Mouse (Mus musculus) left cerebral cortex, postnatal 36 days (tissue): ENCODE measurements at regions not wholly inside any gene's neighbourhood (a gene's known extent, or its start where the extent isn't known, plus 50 kb on each side); places are given as distances from the start of the nearest gene placed in this dataset.

Experiments
- DNase-seq, 2 experiments: peaks; one replicate each; pipeline ENCODE4 v3.0.0; 2021 to 2022; ENCODE audit warnings: low spot score in 2 of 2, mixed read lengths in 1 of 2
- intact Hi-C: fragments of 180-260 bp; cut with DNase I; formaldehyde crosslinking; loops from one replicate; pipeline ENCODE4 v1.15.1; 2025

DNA sequence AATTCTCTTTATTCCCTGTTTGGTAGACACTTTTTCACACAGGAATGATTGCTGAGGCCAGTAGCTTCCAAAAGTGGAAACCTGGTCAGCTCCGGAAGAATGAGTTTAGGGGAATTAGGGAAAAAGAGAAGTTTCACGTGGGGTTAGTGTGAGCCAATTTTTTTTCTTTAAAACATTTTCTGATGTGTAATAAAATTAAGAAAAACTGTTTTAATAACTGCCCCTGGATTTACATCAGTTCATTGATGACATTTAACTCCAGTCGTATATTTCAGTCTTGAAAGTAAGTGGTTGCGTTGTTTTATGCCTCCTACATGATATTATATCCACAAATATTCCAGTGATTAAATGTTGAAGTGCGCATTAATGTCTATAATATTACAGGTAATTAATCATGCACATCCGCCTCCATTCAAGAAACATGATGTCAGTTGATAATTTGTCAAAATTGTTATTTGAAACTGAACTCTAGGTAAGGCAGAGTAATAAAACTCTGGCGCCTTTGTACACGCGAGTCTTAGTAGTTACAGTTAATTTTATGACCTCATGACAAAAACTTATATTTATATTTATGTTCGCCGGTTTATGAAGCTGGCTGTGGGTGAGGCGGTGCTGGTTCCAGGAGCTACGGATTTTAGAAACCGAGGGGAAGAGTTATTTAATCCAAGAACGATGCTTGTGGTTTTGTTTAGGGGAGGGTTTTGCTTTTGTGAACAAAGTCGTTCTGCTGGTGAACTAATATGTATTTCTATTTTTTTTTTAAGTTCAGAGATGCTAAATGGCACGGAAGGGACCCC, 252.5 kb upstream of the Nfe2l3 start:
- intact Hi-C loops: loop anchor here (2.0 to 10.0 kb wide), 5 partner anchors 827 to 1961 kb away; partner anchors contain the start of genes Hoxa13 and Hoxa2
- DNase-seq: no peak

DNA sequence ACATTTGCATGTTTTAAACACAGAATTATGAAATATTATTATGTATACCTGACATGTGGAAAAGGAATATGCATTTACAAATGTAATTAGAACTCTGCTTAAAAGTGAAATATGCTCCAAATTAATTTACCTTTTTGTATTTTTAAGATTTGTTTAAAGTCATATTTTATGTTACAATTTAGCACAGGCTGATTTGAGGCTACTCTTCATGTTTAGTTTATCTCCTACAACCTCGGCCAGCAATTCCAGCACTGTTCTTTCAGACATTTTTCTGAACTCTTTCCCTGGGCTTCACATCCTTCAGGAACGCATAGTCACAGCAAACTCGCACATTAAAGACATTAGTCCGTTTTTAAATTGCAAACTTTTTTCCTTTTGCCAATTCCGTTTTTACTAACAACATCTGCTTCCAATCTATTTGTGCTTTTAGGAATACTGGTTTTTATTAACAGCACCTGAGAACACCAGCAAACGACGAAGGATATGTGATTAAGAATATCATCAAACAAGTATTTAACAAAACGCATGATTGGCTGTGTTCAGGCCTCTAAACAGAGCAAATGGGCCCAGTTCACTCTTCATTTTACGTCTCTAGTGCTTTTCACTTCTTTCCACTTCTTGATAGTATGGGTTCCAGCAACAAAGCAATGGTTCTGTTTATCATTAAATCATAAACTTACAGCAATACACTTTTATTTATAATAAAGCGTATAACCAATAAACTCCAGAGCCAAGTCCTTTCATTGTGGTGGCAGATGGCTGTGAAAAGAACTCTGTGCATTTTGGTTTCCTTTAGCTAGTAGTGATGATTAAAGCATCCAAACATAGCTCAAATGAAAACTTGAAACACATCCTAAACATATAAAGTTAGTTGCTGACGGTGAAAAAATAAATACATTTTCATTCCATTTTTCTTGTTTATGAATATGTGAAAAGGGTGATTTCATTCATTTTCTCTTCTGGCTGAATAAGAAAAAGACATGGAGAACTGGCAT, 251.3 kb upstream of the Nfe2l3 start:
- no peak for DNase-seq
- intact Hi-C loops: loop anchor here (5.0 kb wide), 1 partner anchor 1036 kb away; no protein-coding TSS in a partner anchor

DNA sequence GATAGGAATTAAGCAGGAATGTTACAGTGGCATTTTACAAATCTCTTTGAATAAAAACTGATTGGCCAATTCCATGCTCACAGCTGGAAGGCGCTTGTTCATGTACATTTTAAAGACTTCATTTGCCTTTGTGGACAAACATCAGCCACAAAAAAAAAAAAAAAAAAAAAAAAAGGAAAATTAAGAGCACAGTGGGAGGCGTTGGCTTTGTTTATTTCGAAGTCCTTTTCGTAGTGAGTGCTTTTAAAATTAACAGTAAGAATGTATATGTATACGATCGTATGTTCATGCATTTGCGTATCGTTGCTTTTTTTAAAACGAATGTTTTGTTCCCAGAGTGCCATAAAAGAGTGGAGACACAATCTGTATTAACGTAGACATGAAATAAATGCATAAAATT, 250.6 kb upstream of the Nfe2l3 start:
- no peak for DNase-seq
- intact Hi-C loops: loop anchor here (5.0 kb wide), 1 partner anchor 1035 kb away; no protein-coding TSS in a partner anchor

DNA sequence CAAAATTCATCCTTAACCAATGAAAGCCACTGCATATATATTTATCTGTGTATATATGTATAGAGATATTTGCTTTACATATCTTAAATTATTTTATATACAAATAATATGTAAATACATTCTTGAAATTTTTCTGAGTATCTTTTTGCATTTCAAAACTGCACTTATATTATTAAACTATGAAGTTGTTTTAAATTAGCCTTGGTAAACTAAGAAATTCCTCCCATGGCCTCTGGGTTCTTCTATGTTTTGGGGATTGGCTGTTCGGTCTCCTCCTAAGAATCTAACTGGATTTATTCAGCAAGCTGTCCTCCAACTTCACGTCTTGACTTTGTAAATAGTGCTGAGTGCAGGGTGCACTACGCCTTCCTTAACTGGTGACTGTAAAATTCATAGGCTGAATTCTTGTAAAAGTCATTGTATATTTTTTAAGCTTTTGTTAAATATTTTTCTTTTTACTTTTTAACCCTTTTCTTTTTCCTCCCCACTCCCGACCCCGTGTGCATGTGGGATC, 249.6 kb upstream of the Nfe2l3 start:
- intact Hi-C loops: loop anchor here (5.0 kb wide), 1 partner anchor 1034 kb away; no protein-coding TSS in a partner anchor
- no peak for DNase-seq

DNA sequence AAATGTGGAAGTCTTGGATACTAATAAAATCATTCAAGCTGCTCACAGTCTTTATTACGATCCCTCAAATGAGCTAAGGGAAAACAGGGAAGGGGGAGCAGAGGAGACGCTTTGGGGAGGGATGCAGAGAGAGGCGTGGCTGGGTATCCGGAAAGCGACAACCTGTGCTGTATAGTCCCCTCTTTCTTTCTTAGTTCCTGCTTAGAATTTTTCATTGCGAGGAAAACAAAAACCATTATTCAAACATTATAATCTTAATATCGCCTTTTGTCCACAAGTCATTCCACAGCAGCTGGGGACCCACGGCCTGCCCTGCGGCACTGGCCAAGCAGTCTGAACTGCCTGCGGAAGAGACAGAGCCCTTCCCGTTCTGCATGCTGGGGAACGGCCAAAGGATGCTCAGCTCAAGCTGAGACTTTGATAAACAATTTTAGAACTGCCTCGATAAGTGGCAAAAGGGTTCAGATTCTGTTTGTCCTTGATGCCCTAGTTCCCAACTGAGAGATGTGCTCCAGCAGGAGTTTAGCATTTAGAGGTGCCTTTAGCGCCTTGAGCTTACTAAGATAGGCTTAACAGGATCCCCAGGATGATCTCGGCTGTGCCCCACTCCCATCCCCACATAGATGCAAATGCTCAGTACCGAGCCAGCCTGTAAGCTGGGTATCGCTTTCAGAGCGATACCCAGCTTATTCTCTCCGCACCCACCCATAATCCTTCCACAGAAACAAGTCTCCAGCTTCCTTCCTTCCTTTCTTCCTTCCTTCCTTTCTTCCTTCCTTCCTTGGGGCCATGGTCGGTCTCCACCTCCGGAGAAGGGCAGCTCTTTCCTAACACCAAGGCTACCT, 248.7 kb upstream of the Nfe2l3 start:
- DNase-seq: no peak
- intact Hi-C loops: loop anchor here (5.0 kb wide), 1 partner anchor 1034 kb away; no protein-coding TSS in a partner anchor

DNA sequence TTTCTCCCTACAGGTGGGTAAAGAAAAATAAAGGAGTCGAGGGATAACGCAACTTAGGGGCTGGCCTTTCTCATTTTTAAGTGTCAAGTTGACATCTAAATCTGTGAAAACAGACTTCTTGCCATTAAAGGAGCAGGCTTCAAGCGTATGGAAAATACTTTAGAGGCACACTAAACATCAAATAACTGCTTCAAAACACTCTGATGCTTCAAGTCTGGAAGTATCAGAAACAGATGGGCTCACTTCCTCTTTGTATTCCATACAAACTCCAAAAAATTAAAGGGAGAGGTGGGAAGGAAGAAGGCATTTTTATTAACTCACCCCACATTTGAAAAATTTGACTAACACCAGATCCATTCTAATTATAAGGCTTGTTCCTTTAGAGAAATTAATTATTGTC, 248.0 kb upstream of the Nfe2l3 start:
- no peak for DNase-seq
- intact Hi-C loops: loop anchor here (5.0 kb wide), 1 partner anchor 1033 kb away; no protein-coding TSS in a partner anchor

DNA sequence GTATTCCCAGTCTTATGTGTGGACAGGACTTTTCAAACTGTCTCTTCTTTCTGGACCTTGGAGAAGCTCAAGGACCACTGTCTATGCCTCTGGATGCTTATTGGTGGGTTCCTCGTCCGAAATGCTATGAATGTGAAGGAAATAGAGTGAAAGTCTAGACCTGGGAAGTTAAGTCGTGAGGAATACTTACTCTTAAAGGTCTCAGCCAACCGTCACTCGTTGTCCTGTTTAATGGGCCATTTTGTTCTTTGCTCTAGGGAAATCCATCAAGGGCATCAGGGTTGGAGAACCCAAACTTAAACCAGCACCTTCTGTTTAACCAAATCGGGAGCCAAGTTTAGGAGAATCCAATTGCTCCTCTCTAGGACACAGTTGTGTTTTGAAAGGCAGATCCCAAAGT, 247.3 kb upstream of the Nfe2l3 start:
- DNase-seq: no peak
- intact Hi-C loops: no loop called here

DNA sequence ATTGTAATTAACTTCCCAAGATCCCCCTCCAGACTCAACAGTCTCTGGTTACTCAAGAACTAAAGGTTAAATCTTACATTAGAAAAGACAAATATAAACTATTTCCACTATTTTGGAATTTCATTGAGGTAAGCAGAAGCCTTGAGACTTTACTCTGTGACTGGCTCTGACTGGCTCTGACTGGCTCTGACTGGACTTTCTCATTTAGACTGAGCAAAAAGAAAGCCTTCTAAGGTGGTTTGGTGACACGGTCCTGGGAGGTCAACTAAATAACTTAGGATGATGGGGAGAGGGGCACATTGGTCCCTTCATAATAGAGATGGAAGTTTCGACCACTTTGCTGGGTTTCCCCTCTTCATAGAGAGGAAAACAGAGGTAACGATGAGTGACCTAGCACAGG, 243.3 kb upstream of the Nfe2l3 start:
- intact Hi-C loops: no loop called here
- DNase-seq: no peak

DNA sequence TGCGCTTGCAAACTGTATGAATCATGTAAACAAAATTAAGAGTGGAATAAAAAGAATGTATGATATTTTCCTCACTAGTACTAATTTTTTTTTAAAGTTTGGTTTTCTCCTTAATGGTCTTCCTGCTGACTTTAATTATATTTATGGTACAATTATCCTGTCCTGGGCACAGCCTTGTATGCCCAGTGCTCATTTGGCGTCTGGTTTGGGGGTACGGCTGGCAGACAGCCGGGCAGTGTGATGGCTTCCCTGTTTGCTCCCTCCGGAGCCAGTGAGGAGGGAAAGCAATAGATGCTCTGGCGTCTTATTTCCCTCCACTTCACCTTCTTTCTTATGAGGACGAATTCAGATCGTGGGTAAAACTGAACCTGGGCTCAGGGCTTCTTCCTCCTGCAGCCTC, 239.6 kb upstream of the Nfe2l3 start:
- intact Hi-C loops: no loop called here
- no peak for DNase-seq

DNA sequence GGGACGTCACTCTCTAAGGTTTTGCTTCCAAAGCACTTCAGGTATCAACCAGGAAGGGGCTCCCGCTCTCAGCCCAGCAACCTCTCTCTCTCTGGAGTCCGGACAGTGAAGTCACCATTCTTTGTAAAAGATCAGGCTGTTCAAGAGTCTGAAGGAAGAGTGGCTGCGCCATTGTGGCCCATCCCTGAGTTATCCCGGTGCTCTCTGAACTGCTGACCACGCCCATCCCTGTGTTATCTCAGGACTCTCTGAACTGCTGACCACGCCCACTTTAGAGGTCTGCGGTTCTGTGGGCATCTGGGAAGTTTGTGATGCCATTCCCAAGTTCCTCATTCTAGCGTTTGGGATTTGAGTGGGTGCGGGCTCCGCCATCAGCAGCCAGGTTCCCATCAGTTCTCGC, 239.1 kb upstream of the Nfe2l3 start:
- intact Hi-C loops: no loop called here
- DNase-seq: no peak

DNA sequence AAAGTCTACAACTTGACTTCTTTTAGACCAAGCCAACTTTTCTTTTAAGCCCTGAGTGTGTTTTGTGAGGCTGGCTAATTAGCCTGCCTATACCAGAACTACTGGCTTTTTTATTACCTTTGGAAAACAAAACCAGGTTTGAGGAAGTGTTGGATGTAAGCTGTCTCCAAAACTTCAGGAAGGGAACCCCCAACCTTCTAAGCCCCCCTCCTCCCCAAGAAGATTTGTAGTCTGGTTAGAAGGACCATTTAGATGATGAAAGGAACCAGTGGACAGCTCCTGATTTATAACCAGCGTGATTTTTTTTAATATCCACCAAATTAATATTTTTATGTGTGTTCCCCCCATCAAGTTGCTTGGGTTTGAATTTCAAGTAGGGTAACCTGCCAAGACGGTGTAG, 236.1 kb upstream of the Nfe2l3 start:
- no peak for DNase-seq
- intact Hi-C loops: no loop called here

DNA sequence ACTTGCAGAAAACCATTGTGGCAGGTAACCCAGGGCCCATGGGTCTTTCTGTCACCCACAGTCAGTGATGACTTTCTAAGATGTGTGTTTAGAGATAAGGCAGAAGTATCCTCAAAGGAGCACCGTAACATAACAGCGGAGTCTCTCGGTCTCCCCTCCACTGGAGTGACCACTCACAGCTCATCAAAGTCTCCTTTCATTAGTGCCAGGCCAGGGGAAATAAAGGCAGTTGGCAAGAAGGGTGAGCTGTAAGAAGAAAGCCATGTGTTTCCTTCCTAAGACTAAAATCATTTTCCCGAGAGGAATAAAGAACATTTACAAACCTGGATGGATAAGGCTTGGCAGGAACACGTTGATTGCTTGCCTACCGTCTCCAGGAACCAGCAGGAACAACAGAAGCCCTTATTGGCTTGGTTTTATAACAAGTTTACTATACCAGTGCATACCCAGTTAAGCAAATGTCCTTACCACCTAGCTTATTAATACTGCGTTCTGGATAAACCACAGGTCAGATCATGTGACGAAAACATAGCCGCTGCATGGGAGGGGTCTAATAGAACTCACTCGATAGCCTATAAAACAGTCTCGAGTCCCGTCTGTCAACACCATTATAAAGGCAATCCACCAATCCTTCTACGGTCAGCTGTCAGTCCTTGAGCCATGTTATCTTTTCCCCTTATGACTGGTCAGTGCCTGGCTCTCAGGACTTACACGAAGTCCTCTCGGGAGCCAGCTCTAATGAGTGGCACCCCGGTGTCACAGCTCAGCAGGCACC, 235.3 kb upstream of the Nfe2l3 start:
- no peak for DNase-seq
- intact Hi-C loops: no loop called here

DNA sequence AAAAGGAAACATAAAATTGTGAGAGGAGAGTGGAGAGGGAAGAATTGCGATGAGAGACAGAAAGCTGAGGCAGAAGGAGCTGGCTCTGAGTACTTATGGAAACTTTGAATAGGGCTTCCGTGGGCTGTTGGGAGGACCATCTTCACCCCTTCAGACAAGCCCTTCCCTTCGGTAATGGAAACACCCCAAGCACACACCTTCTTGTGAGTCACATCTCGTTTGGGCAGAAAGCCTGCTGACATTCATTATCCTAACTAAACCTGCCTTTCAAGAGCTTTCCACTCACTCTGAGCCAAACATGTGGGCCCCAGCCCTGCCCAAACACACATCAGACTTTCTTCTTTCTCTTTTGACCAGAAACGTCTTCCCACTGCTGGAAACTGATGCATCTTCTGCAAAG, 232.3 kb upstream of the Nfe2l3 start:
- no peak for DNase-seq
- intact Hi-C loops: no loop called here

DNA sequence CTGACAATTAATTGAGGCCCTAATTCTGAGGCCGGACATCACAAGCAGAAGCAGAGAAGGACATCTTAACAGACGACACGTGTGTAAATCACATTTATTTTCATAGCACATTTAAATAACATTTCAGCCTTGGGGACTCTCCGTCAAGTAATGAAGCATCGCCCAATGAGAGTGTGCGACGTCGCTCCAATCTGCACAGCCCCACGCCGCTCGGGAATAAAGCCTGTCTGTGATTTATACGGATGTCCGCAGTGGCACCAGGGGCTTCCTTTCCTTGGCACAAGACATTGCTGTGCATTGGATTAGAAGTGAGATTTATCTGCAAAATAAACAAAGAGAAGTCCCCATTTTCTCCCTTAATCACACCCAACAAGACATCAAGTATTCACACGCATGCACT, 231.6 kb upstream of the Nfe2l3 start:
- intact Hi-C loops: no loop called here
- no peak for DNase-seq

DNA sequence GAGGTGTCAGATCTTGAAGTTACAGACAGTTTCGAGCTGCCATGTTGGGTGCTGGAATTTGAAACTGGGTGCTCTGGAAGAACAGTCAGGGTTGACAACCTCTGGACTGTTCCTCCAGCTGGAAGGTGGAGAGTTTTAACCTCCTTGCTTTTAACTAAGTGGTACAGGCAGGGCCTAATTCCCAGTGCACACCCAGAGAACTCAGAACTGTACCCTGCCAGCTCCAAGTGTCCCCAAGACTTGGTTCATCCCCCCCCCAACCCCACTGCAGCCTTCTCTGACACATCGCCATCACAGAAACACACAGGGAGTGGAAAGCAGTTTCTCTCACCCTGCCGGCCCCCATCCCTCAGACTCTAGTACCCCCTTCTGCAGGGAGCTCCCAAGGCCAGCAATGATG, 228.2 kb upstream of the Nfe2l3 start:
- intact Hi-C loops: no loop called here
- DNase-seq: no peak

DNA sequence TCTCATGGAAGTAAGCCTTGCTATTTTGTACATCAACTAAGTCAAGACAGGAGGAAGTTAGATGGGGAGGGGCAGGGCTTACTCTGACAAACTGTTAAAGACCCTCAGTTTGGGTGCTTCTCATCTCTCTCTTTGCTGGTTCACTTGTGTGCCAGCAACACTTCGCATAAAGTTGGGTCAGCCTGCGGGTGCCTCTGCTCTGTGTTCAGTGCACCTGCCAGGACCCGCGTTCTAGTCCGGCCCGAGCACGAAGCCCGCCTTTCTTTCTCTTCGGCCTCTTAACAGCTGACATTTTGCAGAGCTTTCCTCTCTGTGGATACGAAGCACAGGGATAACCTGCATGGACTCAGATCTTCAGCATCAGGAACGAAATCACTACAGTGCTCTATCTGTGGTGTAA, 227.1 kb upstream of the Nfe2l3 start:
- no peak for DNase-seq
- intact Hi-C loops: loop anchor here (5.0 kb wide), 1 partner anchor 177 kb away; no protein-coding TSS in a partner anchor

DNA sequence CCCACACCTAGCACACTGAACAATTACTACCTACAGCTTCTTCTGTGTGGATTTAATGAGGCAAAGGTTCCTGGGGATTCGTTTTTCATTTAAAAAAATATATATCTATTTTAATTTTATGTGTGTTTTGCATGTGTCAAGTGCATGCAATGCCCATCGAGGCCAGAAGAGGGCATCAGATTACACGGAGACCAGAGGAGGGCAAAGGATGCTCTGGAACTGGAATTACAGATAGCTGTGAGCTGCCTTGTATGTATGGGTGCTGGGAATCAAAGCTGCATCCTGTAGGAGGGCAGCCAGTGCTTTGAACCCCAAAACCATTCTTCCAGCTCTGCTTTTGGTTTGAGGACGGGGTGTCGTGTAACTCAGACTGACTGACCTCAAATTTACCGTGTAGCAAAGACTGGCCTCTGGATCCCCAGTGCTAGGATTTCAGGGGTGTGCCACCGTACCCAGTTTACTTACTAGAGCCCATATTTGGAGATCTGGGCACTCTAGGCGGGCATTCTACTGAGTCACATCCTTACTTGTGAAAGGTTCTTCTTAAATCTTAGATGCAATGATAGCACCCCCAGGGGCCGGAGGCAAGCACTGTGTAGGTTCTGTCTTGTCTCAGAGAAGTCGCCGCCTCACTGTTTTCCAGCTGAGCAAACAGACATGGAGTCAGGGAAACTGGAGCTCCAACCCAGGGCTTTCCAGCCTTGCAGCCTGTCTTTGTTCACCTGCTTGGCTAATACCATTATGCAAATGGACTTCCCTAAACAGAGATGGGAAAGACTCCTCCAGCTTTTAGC, 225.6 kb upstream of the Nfe2l3 start:
- intact Hi-C loops: loop anchor here (2.0 to 5.0 kb wide), 2 partner anchors 175 to 652 kb away; no protein-coding TSS in a partner anchor
- DNase-seq: peak; percentile 24 to 34
